Mouse (Mus musculus): ENCODE results near the gene Snrpb. TPM values are rescaled to one million over a fixed set of nuclear protein-coding genes. Genes with fewer than 3 reads are reported as not detected.

Gene Snrpb
- polyA plus RNA-seq, 1 experiment from 2014 or later: 388 TPM

DNA sequence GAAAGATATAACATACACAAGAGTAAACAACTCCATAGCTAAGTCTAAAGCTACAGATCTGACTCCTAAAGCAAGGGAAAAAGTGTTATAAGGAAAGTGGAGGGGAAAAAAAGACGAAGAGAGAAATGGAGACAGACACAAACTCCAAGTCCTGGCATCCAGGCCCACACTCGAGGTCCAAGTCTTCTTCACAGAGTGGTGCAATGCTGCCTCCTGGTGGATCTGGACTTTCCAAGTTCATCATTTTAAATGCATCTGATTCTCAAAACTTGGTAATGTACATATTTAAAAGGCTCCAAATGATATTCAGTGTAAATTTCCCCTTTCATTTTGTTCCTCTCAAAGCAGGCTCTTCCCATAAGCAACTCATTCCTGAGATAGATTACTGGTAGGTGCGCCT lies 11.3 kb downstream of the Snrpb start:
- H3K9ac ChIP-seq: no peak overlapping the region

DNA sequence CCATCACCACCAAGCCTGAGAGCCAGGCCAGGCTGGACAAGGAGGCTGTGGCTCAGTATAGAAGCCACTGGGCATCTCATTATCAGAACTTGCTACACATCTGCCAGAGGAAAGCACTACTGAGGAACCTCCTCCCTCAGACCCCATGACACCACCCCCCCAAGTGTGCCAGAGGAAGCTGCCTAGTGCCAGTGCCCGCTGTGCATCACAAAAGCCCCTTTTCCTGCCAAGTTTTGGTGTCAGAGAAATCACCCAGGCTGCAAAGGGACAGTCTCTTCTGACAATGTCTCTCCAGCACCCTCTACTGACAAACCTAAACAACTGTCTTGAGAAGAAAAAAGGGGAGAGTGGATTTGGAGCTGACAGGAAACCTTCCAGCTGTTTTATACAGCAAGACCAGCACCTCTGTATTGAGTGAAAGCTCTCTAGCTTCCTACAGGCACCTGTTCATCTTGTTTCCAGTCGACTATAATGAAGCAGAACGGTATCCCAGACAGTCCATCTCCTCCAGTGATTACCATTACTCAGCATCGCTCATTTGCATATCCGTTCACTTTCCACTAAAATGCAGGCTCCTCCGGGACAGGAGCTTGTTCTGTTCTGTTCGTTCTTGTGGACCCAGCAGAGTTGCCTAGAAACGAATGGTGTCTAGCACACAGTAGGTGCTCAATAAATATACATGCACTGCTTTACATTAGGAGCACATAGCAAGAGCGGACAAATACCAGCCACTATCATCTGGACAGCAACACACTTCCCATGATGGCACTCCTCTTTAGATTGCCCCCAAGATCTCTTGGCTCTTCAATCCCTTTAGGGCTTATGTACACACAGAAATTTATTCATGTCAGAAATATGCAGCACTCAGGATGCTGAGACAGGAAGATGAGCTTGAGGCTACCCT lies 12.6 kb downstream of the Snrpb start:
- Histone ChIP-seq H3K4me1 (replicated peaks) (no peaks in the 10 kb centered on the region), H3K27me3 (no peaks in the 10 kb centered on the region), H3K4me2 (no peak overlapping the region), H3K4me3 (replicated peaks) (no peak overlapping the region), H3K9ac (no peak overlapping the region), H3K36me3 (peaks cover 46% of the 10 kb centered on the region), H3K9me3 (replicated peaks) (no peaks in the 10 kb centered on the region), H3K27ac (no peak overlapping the region)
- WGBS (ENCODE audit: insufficient replicate concordance): 70% methylated on average over 9 of the region's 9 CpGs
- ATAC-seq (ENCODE audit: low read depth) (no peak), DNase-seq (no peak)

More for the DNA sequence above, 11.3 kb downstream of the Snrpb start:
- ATAC-seq (ENCODE audit: low read depth): no peak
- Histone ChIP-seq H3K4me1 (replicated peaks) (peaks cover 5% of the 10 kb centered on the region), H3K27me3 (no peaks in the 10 kb centered on the region), H3K4me3 (replicated peaks) (no peak overlapping the region), H3K4me2 (no peak overlapping the region), H3K9me3 (replicated peaks) (no peaks in the 10 kb centered on the region), H3K36me3 (peaks cover 59% of the 10 kb centered on the region), H3K27ac (no peak overlapping the region)
- no peak for DNase-seq
- WGBS (ENCODE audit: insufficient replicate concordance): 50% methylated on average over 3 of the region's 3 CpGs

DNA sequence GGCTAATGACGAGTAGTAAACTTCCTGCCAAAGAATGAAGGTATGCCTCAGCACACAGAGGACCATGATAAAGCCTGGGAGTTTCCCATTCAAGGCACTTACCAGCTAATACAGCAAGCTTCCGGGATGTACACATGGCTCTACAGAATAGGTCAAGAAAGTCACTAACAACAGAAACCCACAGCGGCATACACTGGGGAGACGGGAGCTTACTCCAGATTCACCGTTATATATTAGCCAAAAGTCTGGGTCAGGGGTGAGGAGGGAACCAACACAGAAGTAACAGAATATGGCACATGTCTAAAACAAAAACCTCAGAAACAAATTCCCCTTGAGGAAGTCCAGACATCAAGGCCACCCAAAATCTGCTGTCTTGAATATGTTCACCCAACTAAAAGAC lies 16.5 kb downstream of the Snrpb start:
- Histone ChIP-seq H3K4me1 (replicated peaks) (0 out of 2 replicates have a peak, but pooled peaks cover 6% of the 10 kb centered on the region), H3K4me2 (no peak overlapping the region), H3K27me3 (no peaks in the 10 kb centered on the region), H3K9ac (no peak overlapping the region), H3K9me3 (replicated peaks) (no peaks in the 10 kb centered on the region), H3K27ac (no peak overlapping the region), H3K4me3 (replicated peaks) (no peak overlapping the region), H3K36me3 (peaks cover 12% of the 10 kb centered on the region)
- no peak for ATAC-seq (ENCODE audit: low read depth)
- WGBS (ENCODE audit: insufficient replicate concordance): 69% methylated on average over 5 of the region's 5 CpGs
- no peak for DNase-seq

DNA sequence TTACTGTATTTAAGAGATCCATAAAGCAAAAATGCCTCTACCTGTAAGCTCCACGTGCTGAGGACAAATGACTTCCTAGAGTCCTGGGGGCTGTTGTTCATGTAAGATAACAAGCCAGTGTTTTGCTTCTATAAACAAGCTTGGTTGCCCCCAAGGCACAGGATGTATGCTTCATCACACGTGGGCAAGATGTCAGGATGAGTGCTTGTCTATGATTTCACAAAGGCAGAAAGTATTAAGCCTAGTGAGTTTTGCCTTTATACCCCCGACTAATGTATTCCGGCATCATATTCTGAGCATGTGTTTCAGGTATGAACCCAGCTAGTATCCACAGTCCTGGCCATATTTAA lies 21.1 kb downstream of the Snrpb start:
- no peak for ATAC-seq (ENCODE audit: low read depth)
- Histone ChIP-seq H3K4me1 (replicated peaks) (0 out of 2 replicates have a peak, but pooled peaks cover 6% of the 10 kb centered on the region), H3K36me3 (no peaks in the 10 kb centered on the region), H3K9me3 (replicated peaks) (no peaks in the 10 kb centered on the region), H3K27me3 (no peaks in the 10 kb centered on the region), H3K4me3 (replicated peaks) (no peak overlapping the region), H3K9ac (no peak overlapping the region), H3K27ac (no peak overlapping the region), H3K4me2 (no peak overlapping the region)
- WGBS (ENCODE audit: insufficient replicate concordance): 49% methylated on average over 4 of the region's 4 CpGs
- DNase-seq: no peak

DNA sequence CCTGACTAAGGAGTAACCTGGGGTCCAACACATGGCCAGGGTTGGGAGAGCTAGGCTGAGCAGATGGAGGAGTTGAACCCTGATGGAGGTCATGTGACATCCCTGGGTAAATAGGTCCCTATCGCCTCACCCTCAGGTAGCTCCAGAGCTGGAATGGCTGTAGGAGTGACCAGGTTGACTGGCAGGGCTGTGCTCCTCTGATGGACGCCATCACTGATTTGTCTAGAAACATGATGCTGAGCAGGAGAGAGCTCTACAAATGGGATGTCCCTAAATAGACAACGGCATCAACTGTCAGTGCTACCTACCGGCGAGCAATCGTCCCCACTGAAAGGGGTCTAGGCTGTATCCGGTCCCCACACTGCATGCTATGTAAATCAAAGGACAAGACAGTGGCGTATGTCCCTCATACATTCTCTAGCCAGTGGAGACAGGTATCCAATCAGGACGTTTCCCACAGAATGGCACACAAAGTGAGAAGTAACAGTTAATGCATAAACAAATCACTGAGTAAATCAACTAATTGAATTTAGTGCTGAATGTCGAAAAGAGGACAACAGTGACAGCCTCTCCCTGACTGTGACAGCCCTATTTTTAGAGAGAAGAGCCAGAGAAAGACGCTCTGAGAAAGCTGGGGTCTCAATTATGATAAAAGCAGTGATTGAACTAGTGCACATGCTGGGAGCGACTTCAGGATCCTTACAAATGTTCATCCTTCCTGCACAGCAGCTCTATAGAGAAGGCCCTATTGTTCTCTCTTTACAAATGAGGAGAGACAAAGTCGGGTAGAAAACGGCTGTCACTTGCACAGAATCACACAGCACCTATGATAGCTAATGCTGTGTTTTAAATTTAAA lies 21.7 kb downstream of the Snrpb start:
- DNase-seq: no peak
- H3K4me3 ChIP-seq (replicated peaks): no peak overlapping the region
- 65% methylated on average over 14 of the region's 14 CpGs for WGBS (ENCODE audit: insufficient replicate concordance)
- H3K27me3 ChIP-seq: no peaks in the 10 kb centered on the region
- no peak overlapping the region for H3K4me2 ChIP-seq
- no peaks in the 10 kb centered on the region for H3K9me3 ChIP-seq (replicated peaks)
- no peak overlapping the region for H3K9ac ChIP-seq
- 0 out of 2 replicates have a peak, but pooled peaks cover 6% of the 10 kb centered on the region for H3K4me1 ChIP-seq (replicated peaks)
- no peak for ATAC-seq (ENCODE audit: low read depth)
- H3K36me3 ChIP-seq: no peaks in the 10 kb centered on the region
- H3K27ac ChIP-seq: no peak overlapping the region

DNA sequence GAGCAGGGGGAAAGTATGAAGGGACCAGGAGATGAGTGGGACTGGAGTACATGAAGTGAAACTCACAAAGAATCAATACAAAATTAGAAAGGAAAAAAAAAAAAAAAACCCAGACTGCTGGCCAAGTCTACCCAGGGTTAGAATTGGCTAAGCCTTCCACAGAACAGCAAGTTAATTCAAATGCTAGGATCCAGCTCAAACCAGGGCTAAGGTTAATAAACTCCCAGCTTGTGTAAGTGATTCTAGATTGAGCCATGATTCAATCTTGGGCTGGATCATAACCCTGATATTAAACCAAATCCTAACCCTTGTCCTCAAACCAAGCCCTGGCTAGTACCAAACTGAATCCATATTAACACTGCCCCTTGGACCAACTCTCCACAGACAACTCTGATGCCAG lies 23.4 kb downstream of the Snrpb start:
- Histone ChIP-seq H3K27me3 (no peaks in the 10 kb centered on the region), H3K4me3 (replicated peaks) (no peak overlapping the region), H3K36me3 (no peaks in the 10 kb centered on the region), H3K9ac (no peak overlapping the region), H3K27ac (no peak overlapping the region), H3K4me1 (replicated peaks) (0 out of 2 replicates have a peak, but pooled peaks cover 1% of the 10 kb centered on the region), H3K9me3 (replicated peaks) (no peaks in the 10 kb centered on the region), H3K4me2 (no peak overlapping the region)
- ATAC-seq (ENCODE audit: low read depth) (no peak), DNase-seq (no peak)

DNA sequence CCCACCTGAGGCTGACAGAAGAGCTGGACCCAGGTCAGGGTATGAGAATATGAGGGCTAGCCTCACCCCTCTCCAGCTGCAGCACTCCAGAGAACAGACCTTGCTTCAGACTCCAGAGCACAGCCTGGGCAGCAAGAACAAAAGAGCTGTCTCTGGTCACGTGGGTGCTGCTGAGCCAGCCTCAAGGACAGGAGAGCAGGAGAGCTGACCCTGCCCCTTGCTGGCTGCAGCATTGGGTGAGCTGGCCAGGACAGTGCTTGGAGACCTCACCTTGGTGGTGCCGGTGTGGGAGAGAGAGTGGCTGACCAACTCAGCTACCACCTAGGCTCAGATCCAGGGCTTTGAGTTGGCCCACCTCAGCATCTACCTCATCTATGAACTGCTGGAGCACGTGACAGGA lies 24.0 kb downstream of the Snrpb start:
- no peaks in the 10 kb centered on the region for H3K4me1 ChIP-seq (replicated peaks)
- no peak overlapping the region for H3K27ac ChIP-seq
- no peaks in the 10 kb centered on the region for H3K27me3 ChIP-seq
- no peak overlapping the region for H3K9ac ChIP-seq
- no peaks in the 10 kb centered on the region for H3K36me3 ChIP-seq
- ATAC-seq (ENCODE audit: low read depth) (no peak), DNase-seq (no peak)
- 65% methylated on average over 3 of the region's 3 CpGs for WGBS (ENCODE audit: insufficient replicate concordance)
- H3K4me2 ChIP-seq: no peak overlapping the region
- H3K4me3 ChIP-seq (replicated peaks): no peak overlapping the region
- no peaks in the 10 kb centered on the region for H3K9me3 ChIP-seq (replicated peaks)

DNA sequence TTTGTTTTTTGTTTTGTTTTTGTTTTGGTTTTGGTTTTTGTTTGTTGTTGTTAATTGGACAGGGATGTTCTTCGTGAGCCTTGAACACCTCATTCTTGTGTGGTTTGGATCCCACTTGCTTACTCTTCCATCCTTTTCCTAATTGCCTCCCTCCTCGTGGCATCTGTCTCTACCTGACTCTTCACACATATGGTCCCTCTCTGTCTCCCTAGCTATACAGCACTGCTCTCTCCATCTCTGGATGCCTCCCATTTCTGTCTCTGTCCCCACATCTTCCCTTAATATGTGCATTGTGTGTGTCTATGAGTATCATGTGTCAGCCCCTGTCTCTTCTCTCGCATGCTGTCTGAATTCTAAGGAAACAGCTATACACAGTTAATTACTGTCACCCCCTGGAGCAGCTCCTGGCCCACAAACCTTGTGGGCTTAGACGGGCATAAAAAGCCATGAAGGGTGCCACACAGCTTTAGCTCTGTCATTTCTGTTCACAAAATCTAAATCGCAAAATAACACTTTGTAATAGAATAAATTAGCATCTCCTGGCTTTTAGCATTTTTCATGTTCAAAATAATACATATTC lies 33.0 kb downstream of the Snrpb start:
- H3K27me3 ChIP-seq: no peaks in the 10 kb centered on the region
- 53% methylated on average over 5 of the region's 5 CpGs for WGBS (ENCODE audit: insufficient replicate concordance)
- no peaks in the 10 kb centered on the region for H3K4me1 ChIP-seq (replicated peaks)

DNA sequence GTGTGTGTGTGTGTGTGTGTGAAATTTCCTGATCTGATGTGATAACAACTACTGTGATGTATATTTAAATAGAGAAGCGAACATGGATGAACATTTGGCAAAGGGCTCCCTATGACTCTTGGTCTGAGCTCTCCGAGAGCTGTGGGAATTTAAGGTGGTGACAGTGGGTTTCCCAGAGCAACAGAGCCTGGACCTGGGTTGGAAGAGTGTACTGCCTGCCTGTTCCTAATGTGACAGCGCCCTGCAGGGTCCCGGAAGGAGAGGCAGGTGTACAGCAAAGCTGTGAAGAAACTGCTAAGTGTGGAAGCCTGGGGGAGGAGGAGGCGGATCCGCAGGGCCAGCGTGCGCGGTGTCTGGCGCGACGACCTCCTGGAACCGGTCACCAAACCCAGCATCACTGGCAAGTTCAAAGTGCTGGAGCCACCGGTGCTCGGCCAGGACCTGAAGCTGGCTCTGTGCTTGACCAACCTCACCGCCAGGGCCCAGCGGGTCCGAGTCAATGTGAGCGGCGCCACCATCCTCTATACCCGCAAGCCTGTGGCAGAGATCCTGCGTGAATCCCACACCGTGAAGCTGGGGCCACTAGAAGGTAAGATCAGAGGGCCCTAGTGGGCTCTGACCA lies 34.4 kb downstream of the Snrpb start:
- H3K27me3 ChIP-seq: no peaks in the 10 kb centered on the region
- no peak overlapping the region for H3K27ac ChIP-seq
- H3K4me2 ChIP-seq: no peak overlapping the region
- no peaks in the 10 kb centered on the region for H3K4me1 ChIP-seq (replicated peaks)
- H3K9me3 ChIP-seq (replicated peaks): no peaks in the 10 kb centered on the region
- no peaks in the 10 kb centered on the region for H3K36me3 ChIP-seq
- H3K9ac ChIP-seq: no peak overlapping the region
- no peak for DNase-seq
- ATAC-seq (ENCODE audit: low read depth): no peak
- H3K4me3 ChIP-seq (replicated peaks): no peak overlapping the region
- WGBS (ENCODE audit: insufficient replicate concordance): 69% methylated on average over 23 of the region's 23 CpGs

More for the DNA sequence above, 33.0 kb downstream of the Snrpb start:
- ATAC-seq (ENCODE audit: low read depth): no peak
- no peaks in the 10 kb centered on the region for H3K36me3 ChIP-seq
- no peak overlapping the region for H3K4me3 ChIP-seq (replicated peaks)
- no peaks in the 10 kb centered on the region for H3K9me3 ChIP-seq (replicated peaks)
- H3K4me2 ChIP-seq: no peak overlapping the region
- no peak overlapping the region for H3K27ac ChIP-seq
- no peak overlapping the region for H3K9ac ChIP-seq
- no peak for DNase-seq

DNA sequence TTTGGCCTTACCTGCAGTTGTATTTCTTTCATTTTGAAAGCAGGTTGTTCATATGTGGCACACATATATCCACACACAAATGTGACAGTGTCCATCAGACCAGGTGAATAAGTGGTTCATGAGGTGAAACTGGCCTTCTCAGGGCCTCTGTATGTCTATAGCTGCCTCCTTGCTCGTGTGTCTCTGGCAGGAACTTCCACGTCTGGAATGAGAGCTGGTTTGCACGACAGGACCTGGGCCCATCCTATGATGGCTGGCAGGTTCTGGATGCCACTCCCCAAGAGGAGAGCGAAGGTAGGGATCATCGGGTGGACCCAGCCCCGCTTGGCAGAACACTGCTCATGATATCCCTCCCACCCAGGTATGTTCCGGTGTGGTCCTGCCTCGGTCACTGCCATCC lies 36.2 kb downstream of the Snrpb start:
- no peak for DNase-seq
- Histone ChIP-seq H3K27me3 (no peaks in the 10 kb centered on the region), H3K4me1 (replicated peaks) (no peaks in the 10 kb centered on the region), H3K36me3 (no peaks in the 10 kb centered on the region), H3K27ac (no peak overlapping the region), H3K4me3 (replicated peaks) (no peak overlapping the region), H3K9me3 (replicated peaks) (no peaks in the 10 kb centered on the region), H3K9ac (no peak overlapping the region), H3K4me2 (no peak overlapping the region)
- 85% methylated on average over 8 of the region's 8 CpGs for WGBS (ENCODE audit: insufficient replicate concordance)
- ATAC-seq (ENCODE audit: low read depth): no peak

DNA sequence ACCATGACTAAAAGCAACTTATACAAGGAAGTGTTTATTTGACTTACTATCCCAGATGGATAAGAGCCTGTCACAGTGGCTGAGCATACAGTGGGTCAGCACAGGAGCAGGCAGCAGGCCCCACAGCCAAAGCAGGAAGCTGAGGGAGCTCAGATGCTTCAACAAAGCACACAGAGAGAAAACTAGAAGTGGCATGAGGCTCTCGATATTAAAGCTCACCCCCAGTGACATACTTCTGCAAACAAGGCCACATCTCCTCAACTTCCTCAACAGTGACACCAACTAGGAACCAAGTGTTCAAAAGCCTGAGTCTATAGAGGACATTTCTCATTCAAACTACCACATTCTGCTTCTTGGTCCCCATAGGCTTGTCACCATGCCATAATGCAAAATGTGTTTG lies 49.5 kb downstream of the Snrpb start:
- Histone ChIP-seq H3K9me3 (replicated peaks) (no peaks in the 10 kb centered on the region), H3K4me1 (replicated peaks) (no peaks in the 10 kb centered on the region), H3K4me3 (replicated peaks) (no peak overlapping the region), H3K27me3 (no peaks in the 10 kb centered on the region), H3K27ac (no peak overlapping the region), H3K9ac (no peak overlapping the region), H3K4me2 (no peak overlapping the region), H3K36me3 (no peaks in the 10 kb centered on the region)
- ATAC-seq (ENCODE audit: low read depth): no peak
- WGBS (ENCODE audit: insufficient replicate concordance): 4% methylated on average over 1 of the region's 1 CpGs
- DNase-seq: no peak

All from liver, embryonic 13.5 days (tissue).